Mouse (Mus musculus): ENCODE data around the gene Mcf2l. TPM values are rescaled to one million over a fixed set of nuclear protein-coding genes. Genes with fewer than 3 reads are reported as not detected.

The Mcf2l gene
- polyA plus RNA-seq, 1 experiment from 2014 or later, result 16.8 TPM

DNA sequence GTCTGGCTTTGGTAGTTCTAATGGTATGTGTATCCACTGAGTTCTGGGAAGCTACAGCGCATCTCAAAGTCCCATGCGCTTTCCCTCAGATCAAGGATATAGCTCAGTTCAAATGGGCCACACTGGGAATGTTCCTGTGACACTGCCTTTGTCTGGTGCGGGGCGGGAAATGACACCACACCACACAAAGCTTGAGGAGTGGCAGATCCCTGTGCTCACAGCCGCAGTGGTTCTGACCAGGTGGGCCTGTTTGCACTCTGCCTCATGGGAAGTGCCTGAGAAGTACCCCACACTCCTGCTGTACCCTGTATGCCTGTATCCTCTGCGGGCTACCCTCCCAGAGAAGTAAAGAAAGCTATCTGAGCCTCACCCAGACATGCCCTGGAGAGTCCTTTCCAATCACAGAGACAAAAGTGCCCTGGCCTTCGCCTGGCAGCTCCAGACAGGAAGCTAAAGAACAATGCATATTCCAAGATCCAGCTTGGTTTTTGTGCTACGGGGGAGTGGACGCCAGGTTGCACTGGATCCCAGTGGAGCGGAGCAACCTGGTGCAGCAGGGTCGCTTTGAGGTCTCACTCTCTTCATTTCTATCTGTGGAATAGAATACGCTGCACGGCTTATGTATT, 30.3 kb downstream of the Mcf2l start:
- 76% methylated on average over 13 of the region's 13 CpGs for WGBS
- no peak for DNase-seq (ENCODE audit: low spot score)
- ATAC-seq, result peak; percentile 10; the same call in 1 of the 2 replicates
- Histone ChIP-seq H3K4me1 (ENCODE audit: insufficient read depth, low read depth, low read length) (peaks cover 4% of the 10 kb centered on the region; the same call in 1 of the 2 replicates), H3K9ac (replicated peaks; ENCODE audit: low read depth) (no peak overlapping the region), H3K4me2 (replicated peaks; ENCODE audit: low read depth, low read length) (no peak overlapping the region), H3K27ac (ENCODE audit: low read length) (peak overlapping the region; percentile 77), H3K9me3 (ENCODE audit: low read length) (no peaks in the 10 kb centered on the region), H3K27me3 (replicated peaks; ENCODE audit: insufficient read depth, low read length) (no peaks in the 10 kb centered on the region), H3K36me3 (ENCODE audit: insufficient read depth, low read length) (no peaks in the 10 kb centered on the region), H3K4me3 (ENCODE audit: low read depth, low read length) (no peak overlapping the region)
- no peak for TF ChIP-seq CTCF (IDR thresholded peaks at IDR 0.05)
- TF ChIP-seq EP300 (IDR thresholded peaks at IDR 0.05), result 0 out of 2 replicates have a peak, but pooled peaks have one; percentile 9

DNA sequence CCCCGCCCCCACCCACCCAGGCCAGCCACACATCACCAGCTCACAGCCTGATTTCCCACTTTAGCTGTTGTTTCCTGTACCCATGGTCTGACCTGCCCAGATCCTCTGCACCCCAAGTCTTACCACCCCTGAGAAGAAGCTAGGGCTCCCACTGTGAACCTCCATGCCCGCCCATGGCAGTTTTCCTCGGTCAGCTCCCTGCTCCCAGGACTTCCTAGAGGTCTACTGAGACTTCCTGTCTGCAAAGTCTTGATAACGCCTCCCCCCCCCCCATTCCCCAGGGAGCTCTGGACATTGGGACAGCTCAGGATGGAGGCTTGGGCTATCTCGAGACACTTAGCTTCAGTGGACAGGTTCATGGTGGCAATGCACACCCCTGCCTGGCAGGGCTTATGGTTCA, 31.5 kb downstream of the Mcf2l start:
- TF ChIP-seq CTCF (IDR thresholded peaks at IDR 0.05), result no peak
- no peak for TF ChIP-seq EP300 (IDR thresholded peaks at IDR 0.05)

DNA sequence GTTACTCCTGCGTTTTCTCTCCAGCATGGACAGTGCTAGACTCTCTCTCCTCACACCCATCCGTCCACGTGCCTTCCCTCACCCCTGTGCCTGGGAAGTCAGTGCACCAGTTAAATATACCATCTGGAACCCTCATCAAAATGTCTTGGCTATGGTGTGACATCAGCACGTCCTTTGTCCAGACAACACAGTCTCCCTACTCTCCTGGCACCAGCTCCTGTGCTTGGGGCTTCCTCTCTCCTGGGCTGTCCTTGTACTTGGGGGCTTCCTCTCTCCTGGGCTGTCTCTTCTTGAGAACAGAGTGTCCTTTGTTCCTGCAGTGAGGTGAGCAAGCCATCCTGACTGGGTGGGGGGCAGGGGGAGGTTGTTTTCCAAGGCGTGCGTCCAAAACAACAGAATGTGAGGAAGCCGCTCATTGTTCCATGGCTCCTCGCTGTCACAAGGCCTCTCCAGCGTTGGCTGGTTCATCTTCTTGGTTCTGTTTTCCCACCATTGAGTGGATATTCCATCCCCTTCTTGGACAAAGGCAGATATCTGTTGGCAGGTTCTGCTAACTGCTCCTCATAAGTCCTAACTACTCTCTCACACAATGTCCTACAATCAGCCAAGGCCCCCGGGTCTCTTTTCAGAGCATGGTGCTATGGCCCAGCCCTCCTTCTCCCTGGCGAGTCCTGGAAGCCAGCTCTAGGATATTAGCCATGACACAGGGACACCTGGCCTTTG, 32.2 kb downstream of the Mcf2l start:
- no peak overlapping the region for H3K4me3 ChIP-seq (ENCODE audit: low read depth, low read length)
- peak overlapping the region; percentile 77 for H3K27ac ChIP-seq (ENCODE audit: low read length)
- no peaks in the 10 kb centered on the region for H3K9me3 ChIP-seq (ENCODE audit: low read length)
- 61% methylated on average over 11 of the region's 11 CpGs for WGBS
- TF ChIP-seq EP300 (IDR thresholded peaks at IDR 0.05), result peak; percentile 98
- TF ChIP-seq CTCF (IDR thresholded peaks at IDR 0.05), result no peak
- no peak overlapping the region for H3K9ac ChIP-seq (replicated peaks; ENCODE audit: low read depth)
- H3K4me1 ChIP-seq (ENCODE audit: insufficient read depth, low read depth, low read length), result peaks cover 4% of the 10 kb centered on the region; the same call in 1 of the 2 replicates
- H3K36me3 ChIP-seq (ENCODE audit: insufficient read depth, low read length), result no peaks in the 10 kb centered on the region
- H3K4me2 ChIP-seq (replicated peaks; ENCODE audit: low read depth, low read length), result no peak overlapping the region
- ATAC-seq, result peak; percentile 92
- H3K27me3 ChIP-seq (replicated peaks; ENCODE audit: insufficient read depth, low read length), result no peaks in the 10 kb centered on the region
- peak; percentile 79 for DNase-seq (ENCODE audit: low spot score)

More for the DNA sequence above, 31.5 kb downstream of the Mcf2l start:
- H3K27me3 ChIP-seq (replicated peaks; ENCODE audit: insufficient read depth, low read length), result no peaks in the 10 kb centered on the region
- ATAC-seq (peak; percentile 45), DNase-seq (ENCODE audit: low spot score) (no peak)
- H3K4me2 ChIP-seq (replicated peaks; ENCODE audit: low read depth, low read length), result no peak overlapping the region
- no peak overlapping the region for H3K9ac ChIP-seq (replicated peaks; ENCODE audit: low read depth)
- no peaks in the 10 kb centered on the region for H3K36me3 ChIP-seq (ENCODE audit: insufficient read depth, low read length)
- peak overlapping the region; percentile 77 for H3K27ac ChIP-seq (ENCODE audit: low read length)
- 63% methylated on average over 5 of the region's 5 CpGs for WGBS
- H3K4me3 ChIP-seq (ENCODE audit: low read depth, low read length), result no peak overlapping the region
- no peaks in the 10 kb centered on the region for H3K9me3 ChIP-seq (ENCODE audit: low read length)
- peaks cover 4% of the 10 kb centered on the region; the same call in 1 of the 2 replicates for H3K4me1 ChIP-seq (ENCODE audit: insufficient read depth, low read depth, low read length)

DNA sequence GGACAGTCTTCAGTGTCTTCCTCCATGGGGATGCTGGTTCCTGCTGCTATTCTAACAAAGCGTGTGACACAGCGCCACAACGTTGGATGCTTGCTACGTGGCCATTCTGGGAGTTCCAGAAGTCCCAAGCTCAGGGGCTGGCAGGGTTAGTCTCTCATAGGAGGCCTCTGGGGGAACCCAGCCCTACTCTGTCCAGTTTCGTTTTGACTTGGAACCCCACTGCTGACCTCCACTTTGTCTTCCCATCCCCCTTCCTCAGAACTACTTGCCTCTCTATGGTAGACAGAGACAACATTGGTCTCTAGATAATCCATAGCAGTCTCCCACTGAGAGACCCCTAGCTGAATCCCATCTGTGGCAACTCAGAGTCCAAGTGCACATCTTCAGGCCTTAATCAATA, 33.0 kb downstream of the Mcf2l start:
- Histone ChIP-seq H3K4me1 (ENCODE audit: insufficient read depth, low read depth, low read length) (peaks cover 4% of the 10 kb centered on the region; the same call in 1 of the 2 replicates), H3K4me3 (ENCODE audit: low read depth, low read length) (no peak overlapping the region), H3K9me3 (ENCODE audit: low read length) (no peaks in the 10 kb centered on the region), H3K27ac (ENCODE audit: low read length) (peak overlapping the region; percentile 69), H3K9ac (replicated peaks; ENCODE audit: low read depth) (no peak overlapping the region), H3K4me2 (replicated peaks; ENCODE audit: low read depth, low read length) (no peak overlapping the region), H3K27me3 (replicated peaks; ENCODE audit: insufficient read depth, low read length) (no peaks in the 10 kb centered on the region), H3K36me3 (ENCODE audit: insufficient read depth, low read length) (no peaks in the 10 kb centered on the region)
- WGBS, result 80% methylated on average over 5 of the region's 5 CpGs
- TF ChIP-seq CTCF (IDR thresholded peaks at IDR 0.05) (no peak), EP300 (IDR thresholded peaks at IDR 0.05) (no peak)
- DNase-seq (ENCODE audit: low spot score) (no peak), ATAC-seq (no peak)

DNA sequence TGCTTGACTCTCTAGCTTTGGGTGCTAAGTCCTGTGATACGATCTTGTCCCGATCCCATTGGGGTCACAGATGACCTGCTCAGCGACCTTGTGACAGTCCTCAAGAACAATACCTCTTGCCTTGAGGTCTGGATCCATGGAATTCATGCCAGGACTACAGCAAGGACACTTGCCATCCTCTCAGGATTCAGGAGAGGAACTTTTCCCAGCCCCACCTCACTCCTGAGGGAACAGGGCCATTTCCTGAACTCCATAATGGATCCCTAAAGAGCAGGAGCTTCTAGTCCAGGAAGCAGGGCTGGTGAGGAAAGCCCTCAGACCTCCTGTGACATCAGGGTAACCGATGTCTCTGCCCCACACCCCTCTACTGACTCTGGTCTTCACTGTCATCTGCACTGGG, 34.1 kb downstream of the Mcf2l start:
- no peak overlapping the region for H3K4me2 ChIP-seq (replicated peaks; ENCODE audit: low read depth, low read length)
- ATAC-seq (no peak), DNase-seq (ENCODE audit: low spot score) (no peak)
- H3K4me1 ChIP-seq (ENCODE audit: insufficient read depth, low read depth, low read length), result peaks cover 4% of the 10 kb centered on the region; the same call in 1 of the 2 replicates
- H3K27me3 ChIP-seq (replicated peaks; ENCODE audit: insufficient read depth, low read length), result no peaks in the 10 kb centered on the region
- no peaks in the 10 kb centered on the region for H3K9me3 ChIP-seq (ENCODE audit: low read length)
- no peak overlapping the region for H3K9ac ChIP-seq (replicated peaks; ENCODE audit: low read depth)
- no peak overlapping the region for H3K4me3 ChIP-seq (ENCODE audit: low read depth, low read length)
- WGBS, result 73% methylated on average over 4 of the region's 4 CpGs
- H3K27ac ChIP-seq (ENCODE audit: low read length), result no peak overlapping the region
- TF ChIP-seq EP300 (IDR thresholded peaks at IDR 0.05), result no peak
- no peak for TF ChIP-seq CTCF (IDR thresholded peaks at IDR 0.05)
- no peaks in the 10 kb centered on the region for H3K36me3 ChIP-seq (ENCODE audit: insufficient read depth, low read length)

DNA sequence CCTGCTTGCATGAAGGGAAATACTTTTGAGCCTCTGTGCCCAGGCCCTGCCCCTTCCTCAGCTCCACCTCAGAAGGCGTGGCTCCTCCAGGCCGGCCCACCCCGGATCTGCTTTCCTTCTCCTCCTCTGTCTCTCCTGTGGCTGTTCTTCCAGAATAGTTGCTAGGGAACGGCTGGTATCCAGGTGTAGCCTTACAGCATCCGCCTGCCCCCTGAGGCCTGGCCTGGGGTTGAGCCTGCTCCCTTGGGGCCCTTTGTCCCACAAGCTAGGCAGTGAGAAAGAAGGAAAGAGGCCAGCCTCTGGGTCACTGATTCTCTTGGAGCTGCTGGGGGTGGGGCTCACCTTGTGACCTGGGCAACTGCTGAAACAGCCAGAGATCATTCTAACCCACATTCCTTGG, 38.4 kb downstream of the Mcf2l start:
- DNase-seq (ENCODE audit: low spot score) (no peak), ATAC-seq (peak; percentile 34; the same call in 1 of the 2 replicates)
- no peak for TF ChIP-seq CTCF (IDR thresholded peaks at IDR 0.05)
- TF ChIP-seq EP300 (IDR thresholded peaks at IDR 0.05), result no peak
- H3K4me3 ChIP-seq (ENCODE audit: low read depth, low read length), result no peak overlapping the region
- no peaks in the 10 kb centered on the region for H3K36me3 ChIP-seq (ENCODE audit: insufficient read depth, low read length)
- H3K9me3 ChIP-seq (ENCODE audit: low read length), result no peaks in the 10 kb centered on the region
- H3K9ac ChIP-seq (replicated peaks; ENCODE audit: low read depth), result no peak overlapping the region
- H3K4me2 ChIP-seq (replicated peaks; ENCODE audit: low read depth, low read length), result no peak overlapping the region
- WGBS, result 34% methylated on average over 5 of the region's 5 CpGs
- H3K27ac ChIP-seq (ENCODE audit: low read length), result no peak overlapping the region
- no peaks in the 10 kb centered on the region for H3K27me3 ChIP-seq (replicated peaks; ENCODE audit: insufficient read depth, low read length)
- no peaks in the 10 kb centered on the region for H3K4me1 ChIP-seq (ENCODE audit: insufficient read depth, low read depth, low read length)

Data from lung, postnatal 0 days (tissue).